Mouse (Mus musculus): ENCODE results near the gene BC051019.

- TF ChIP-seq GATA1 (IDR thresholded peaks at IDR 0.05; ENCODE audit: borderline replicate concordance, low read length) = no peak
- TF ChIP-seq FLI1 (IDR thresholded peaks at IDR 0.05; ENCODE audit: low read length) = no peak
Measured at GRCm38 (mm10) chr7:109700213-109700612, 23.4 kb downstream of the BC051019 start.

Measured in megakaryocyte, embryonic 14.5 days (primary cell).